Mouse (Mus musculus): Measurements from ENCODE around the gene Hist1h2ab.
"Not testable (repeated sequence)": the region's sequence is repeated elsewhere in the genome, so short reads cannot be mapped to it uniquely, and the experiment has no call there.

Hist1h2ab gene

GRCm38 (mm10) chr13:23753314-23754078 lies 2.6 kb downstream of the Hist1h2ab start:
- DNase-seq (ENCODE audit: low read depth, low spot score): no peak

- DNase-seq (ENCODE audit: low read depth, low spot score): no peak
Observed at GRCm38 (mm10) chr13:23755000-23755399, 4.1 kb downstream of the Hist1h2ab start.

GRCm38 (mm10) chr13:23756790-23757189 lies 5.9 kb downstream of the Hist1h2ab start, which contains the start of gene Hist1h4b:
TSS of gene Hist1h4b (plus strand) at chr13:23757013.
- peak; percentile 98 for DNase-seq (ENCODE audit: low read depth, low spot score)

GRCm38 (mm10) chr13:23757211-23757773 lies 6.4 kb downstream of the Hist1h2ab start:
- peak; percentile 42 for DNase-seq (ENCODE audit: low read depth, low spot score)

- DNase-seq (ENCODE audit: low read depth, low spot score): no peak
Observed at GRCm38 (mm10) chr13:23757921-23758320, 7.0 kb downstream of the Hist1h2ab start.

GRCm38 (mm10) chr13:23759251-23759771 lies 8.4 kb downstream of the Hist1h2ab start:
- no peak for DNase-seq (ENCODE audit: low read depth, low spot score)

GRCm38 (mm10) chr13:23759916-23760239 lies 9.0 kb downstream of the Hist1h2ab start:
- DNase-seq (ENCODE audit: low read depth, low spot score): no peak

GRCm38 (mm10) chr13:23760240-23760971 lies 9.5 kb downstream of the Hist1h2ab start:
- peak; percentile 22 for DNase-seq (ENCODE audit: low read depth, low spot score)

- DNase-seq (ENCODE audit: low read depth, low spot score): peak; percentile 99
Observed at GRCm38 (mm10) chr13:23760972-23761864, 10.3 kb downstream of the Hist1h2ab start, which contains the start of gene Hist1h4a. TSS of gene Hist1h4a (minus strand) at chr13:23761230.

- peak; percentile 95 for DNase-seq (ENCODE audit: low read depth, low spot score)
Observed at GRCm38 (mm10) chr13:23761871-23762821, 11.2 kb downstream of the Hist1h2ab start, which contains the start of gene Hist1h3a. TSS of gene Hist1h3a (minus strand) at chr13:23762386.

GRCm38 (mm10) chr13:23763242-23763585 lies 12.3 kb downstream of the Hist1h2ab start:
- DNase-seq (ENCODE audit: low read depth, low spot score): no peak

GRCm38 (mm10) chr13:23763586-23764323 lies 12.8 kb downstream of the Hist1h2ab start, which contains the start of gene Hist1h1a:
TSS of gene Hist1h1a (plus strand) at chr13:23763666.
- DNase-seq (ENCODE audit: low read depth, low spot score): peak; percentile 96

GRCm38 (mm10) chr13:23764324-23765171 lies 13.6 kb downstream of the Hist1h2ab start:
- no peak for DNase-seq (ENCODE audit: low read depth, low spot score)

- no peak for DNase-seq (ENCODE audit: low read depth, low spot score)
Observed at GRCm38 (mm10) chr13:23765172-23765513, 14.2 kb downstream of the Hist1h2ab start.

GRCm38 (mm10) chr13:23766772-23767171 lies 15.8 kb downstream of the Hist1h2ab start:
- no peak for DNase-seq (ENCODE audit: low read depth, low spot score)

- no peak for DNase-seq (ENCODE audit: low read depth, low spot score)
Observed at GRCm38 (mm10) chr13:23768834-23769397, 18.0 kb downstream of the Hist1h2ab start.

GRCm38 (mm10) chr13:23769613-23770012 lies 18.7 kb downstream of the Hist1h2ab start, which contains the start of gene Trim38:
TSS of gene Trim38 (plus strand) at chr13:23769913.
- not testable (repeated sequence) for DNase-seq (ENCODE audit: low read depth, low spot score)

Data from brain, adult 2 months (tissue).